Mouse (Mus musculus): ENCODE measurements at regions not wholly inside any gene's neighbourhood (a gene's known extent, or its start where the extent isn't known, plus 50 kb on each side); places are given as distances from the start of the nearest gene placed in this dataset.

DNA sequence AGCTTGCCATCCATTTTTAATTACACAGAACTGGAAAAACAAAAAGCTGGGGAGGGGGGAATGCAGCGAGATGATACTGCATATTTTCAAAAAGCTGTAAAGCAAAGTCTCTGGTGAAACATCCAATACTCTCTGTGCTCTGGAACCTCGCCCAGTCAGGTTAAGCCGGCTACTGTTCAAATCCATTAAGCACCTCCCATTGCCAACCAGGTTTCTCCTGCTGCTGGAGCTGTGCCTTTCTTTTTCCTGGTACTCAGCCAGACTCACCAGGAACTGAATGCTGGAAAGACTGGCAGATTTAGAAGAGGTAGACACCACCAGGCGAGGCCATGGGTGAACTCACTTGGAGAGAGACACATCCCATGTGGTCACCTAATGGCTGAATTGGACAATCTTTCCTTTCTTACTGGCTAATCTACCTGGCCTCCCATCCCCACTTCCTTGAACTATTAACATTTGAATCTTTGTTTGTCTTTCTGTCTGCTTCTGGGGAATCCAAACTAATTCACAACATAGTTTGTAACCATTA is 1250.8 kb upstream of the Jmjd1c start:
- Histone ChIP-seq H3K27me3 (replicated peaks; ENCODE audit: control insufficient read depth, insufficient read depth, low read length) (no peaks in the 10 kb centered on the region), H3K4me3 (ENCODE audit: low read depth, low read length) (no peak overlapping the region), H3K36me3 (ENCODE audit: control insufficient read depth, insufficient read depth, low read length) (no peaks in the 10 kb centered on the region), H3K9me3 (ENCODE audit: control insufficient read depth, low read length) (no peaks in the 10 kb centered on the region), H3K27ac (ENCODE audit: low read depth) (no peak overlapping the region), H3K9ac (ENCODE audit: low read length) (no peak overlapping the region), H3K4me2 (ENCODE audit: low read length) (no peak overlapping the region), H3K4me1 (replicated peaks; ENCODE audit: control insufficient read depth, insufficient read depth, low read length) (no peaks in the 10 kb centered on the region)
- 74% methylated on average over 4 of the region's 4 CpGs for WGBS
- no peak for DNase-seq (ENCODE audit: low spot score)
- ATAC-seq (replicated peaks; ENCODE audit: low FRiP score, low TSS enrichment, low read depth), result no peak

DNA sequence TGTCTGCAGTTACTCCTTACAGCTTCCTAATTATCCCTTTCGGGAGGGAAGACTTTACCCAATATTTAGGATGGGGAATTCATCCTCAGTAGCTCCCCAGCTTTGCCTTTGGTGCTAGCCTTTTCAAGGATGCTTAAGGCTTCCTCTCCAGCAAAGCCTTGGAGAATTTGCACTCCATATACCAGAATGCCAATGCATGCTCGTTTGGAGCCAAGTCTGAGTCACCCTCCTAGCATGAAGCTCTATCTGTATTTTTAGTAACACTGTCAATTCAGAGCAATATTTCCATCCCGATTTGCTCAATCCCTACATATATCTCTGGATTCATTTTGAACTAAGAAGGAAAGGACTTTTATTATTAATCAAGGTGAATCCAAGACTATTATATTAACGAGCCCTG is 1249.8 kb upstream of the Jmjd1c start:
- no peaks in the 10 kb centered on the region for H3K27me3 ChIP-seq (replicated peaks; ENCODE audit: control insufficient read depth, insufficient read depth, low read length)
- no peaks in the 10 kb centered on the region for H3K4me1 ChIP-seq (replicated peaks; ENCODE audit: control insufficient read depth, insufficient read depth, low read length)
- H3K36me3 ChIP-seq (ENCODE audit: control insufficient read depth, insufficient read depth, low read length), result no peaks in the 10 kb centered on the region
- H3K4me3 ChIP-seq (ENCODE audit: low read depth, low read length), result no peak overlapping the region
- no peaks in the 10 kb centered on the region for H3K9me3 ChIP-seq (ENCODE audit: control insufficient read depth, low read length)
- WGBS, result 82% methylated on average over 4 of the region's 4 CpGs
- no peak overlapping the region for H3K4me2 ChIP-seq (ENCODE audit: low read length)
- no peak overlapping the region for H3K9ac ChIP-seq (ENCODE audit: low read length)
- no peak for ATAC-seq (replicated peaks; ENCODE audit: low FRiP score, low TSS enrichment, low read depth)
- DNase-seq (ENCODE audit: low spot score), result no peak
- H3K27ac ChIP-seq (ENCODE audit: low read depth), result no peak overlapping the region

DNA sequence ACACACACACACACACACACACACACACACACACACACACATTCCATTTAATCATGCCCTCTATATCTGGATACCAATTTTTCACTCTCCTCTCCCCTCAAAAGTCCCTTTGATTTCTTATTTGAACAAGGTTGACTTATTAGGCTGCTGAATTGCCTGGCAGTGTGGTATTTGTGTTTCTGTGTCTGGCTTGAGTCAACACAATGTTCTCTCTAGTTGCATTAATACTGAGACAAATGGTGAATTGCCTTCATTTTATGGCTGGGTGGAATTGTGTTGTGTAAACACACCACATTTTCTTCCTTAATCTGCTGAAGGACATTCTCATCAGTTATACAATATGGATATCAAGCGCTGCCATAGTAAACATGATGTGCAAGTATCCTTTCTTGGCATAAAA is 1248.3 kb upstream of the Jmjd1c start:
- no peaks in the 10 kb centered on the region for H3K36me3 ChIP-seq (ENCODE audit: control insufficient read depth, insufficient read depth, low read length)
- no peak overlapping the region for H3K4me3 ChIP-seq (ENCODE audit: low read depth, low read length)
- H3K27ac ChIP-seq (ENCODE audit: low read depth), result no peak overlapping the region
- H3K27me3 ChIP-seq (replicated peaks; ENCODE audit: control insufficient read depth, insufficient read depth, low read length), result no peaks in the 10 kb centered on the region
- WGBS, result 50% methylated on average over 1 of the region's 1 CpGs
- no peak overlapping the region for H3K4me2 ChIP-seq (ENCODE audit: low read length)
- DNase-seq (ENCODE audit: low spot score) (no peak), ATAC-seq (replicated peaks; ENCODE audit: low FRiP score, low TSS enrichment, low read depth) (0 out of 2 replicates have a peak, but pooled peaks have one; percentile 53)
- H3K4me1 ChIP-seq (replicated peaks; ENCODE audit: control insufficient read depth, insufficient read depth, low read length), result no peaks in the 10 kb centered on the region
- no peaks in the 10 kb centered on the region for H3K9me3 ChIP-seq (ENCODE audit: control insufficient read depth, low read length)
- no peak overlapping the region for H3K9ac ChIP-seq (ENCODE audit: low read length)

DNA sequence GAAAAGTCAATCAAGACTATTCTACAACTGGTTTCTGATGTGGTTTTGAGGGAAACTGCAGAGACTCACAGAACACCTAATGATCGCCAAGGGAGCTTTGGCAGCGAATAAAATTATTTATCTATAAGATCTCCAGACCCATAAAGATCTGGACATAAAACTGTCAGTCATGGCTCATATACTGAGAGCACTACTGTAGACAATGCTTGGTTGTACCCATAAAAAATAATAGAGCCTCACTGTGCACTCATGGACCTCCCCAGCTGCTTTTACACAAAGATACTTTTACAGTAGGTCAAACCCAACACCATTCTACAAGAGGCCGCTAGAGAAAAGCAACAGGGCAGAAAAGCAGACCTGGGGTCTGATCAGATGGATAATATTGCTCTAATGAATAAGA is 1206.0 kb upstream of the Jmjd1c start:
- no peaks in the 10 kb centered on the region for H3K36me3 ChIP-seq (ENCODE audit: control insufficient read depth, insufficient read depth, low read length)
- H3K9me3 ChIP-seq (ENCODE audit: control insufficient read depth, low read length), result no peaks in the 10 kb centered on the region
- no peak for DNase-seq (ENCODE audit: low spot score)
- H3K9ac ChIP-seq (ENCODE audit: low read length), result no peak overlapping the region
- no peak for ATAC-seq (replicated peaks; ENCODE audit: low FRiP score, low TSS enrichment, low read depth)
- H3K4me2 ChIP-seq (ENCODE audit: low read length), result no peak overlapping the region
- WGBS, result 84% methylated on average over 3 of the region's 3 CpGs
- no peak overlapping the region for H3K4me3 ChIP-seq (ENCODE audit: low read depth, low read length)
- no peaks in the 10 kb centered on the region for H3K27me3 ChIP-seq (replicated peaks; ENCODE audit: control insufficient read depth, insufficient read depth, low read length)
- no peak overlapping the region for H3K27ac ChIP-seq (ENCODE audit: low read depth)
- H3K4me1 ChIP-seq (replicated peaks; ENCODE audit: control insufficient read depth, insufficient read depth, low read length), result no peaks in the 10 kb centered on the region

DNA sequence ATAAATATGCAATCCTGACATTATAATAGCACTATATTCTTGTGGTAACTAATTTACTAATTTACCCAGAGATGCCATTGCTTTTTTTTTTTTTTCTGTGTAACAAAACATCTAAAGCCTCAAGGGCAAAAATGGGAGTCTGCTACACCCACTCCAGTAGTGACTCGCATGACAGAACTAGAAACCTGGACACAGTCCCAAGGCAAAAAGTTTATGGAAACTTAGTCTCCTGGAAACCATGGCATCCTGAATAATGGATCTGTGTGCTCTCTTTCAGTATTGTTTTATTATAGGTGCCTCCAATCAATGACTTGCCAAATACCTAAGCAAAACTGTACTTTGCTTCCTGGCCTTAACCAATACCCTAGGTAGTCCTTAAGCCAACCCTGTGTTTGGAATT is 1188.4 kb upstream of the Jmjd1c start:
- no peaks in the 10 kb centered on the region for H3K27me3 ChIP-seq (replicated peaks; ENCODE audit: control insufficient read depth, insufficient read depth, low read length)
- WGBS, result 86% methylated on average over 1 of the region's 1 CpGs
- no peak overlapping the region for H3K9ac ChIP-seq (ENCODE audit: low read length)
- DNase-seq (ENCODE audit: low spot score) (no peak), ATAC-seq (replicated peaks; ENCODE audit: low FRiP score, low TSS enrichment, low read depth) (no peak)
- no peak overlapping the region for H3K4me3 ChIP-seq (ENCODE audit: low read depth, low read length)
- H3K27ac ChIP-seq (ENCODE audit: low read depth), result no peak overlapping the region
- no peaks in the 10 kb centered on the region for H3K9me3 ChIP-seq (ENCODE audit: control insufficient read depth, low read length)
- no peaks in the 10 kb centered on the region for H3K36me3 ChIP-seq (ENCODE audit: control insufficient read depth, insufficient read depth, low read length)
- no peak overlapping the region for H3K4me2 ChIP-seq (ENCODE audit: low read length)
- H3K4me1 ChIP-seq (replicated peaks; ENCODE audit: control insufficient read depth, insufficient read depth, low read length), result no peaks in the 10 kb centered on the region

DNA sequence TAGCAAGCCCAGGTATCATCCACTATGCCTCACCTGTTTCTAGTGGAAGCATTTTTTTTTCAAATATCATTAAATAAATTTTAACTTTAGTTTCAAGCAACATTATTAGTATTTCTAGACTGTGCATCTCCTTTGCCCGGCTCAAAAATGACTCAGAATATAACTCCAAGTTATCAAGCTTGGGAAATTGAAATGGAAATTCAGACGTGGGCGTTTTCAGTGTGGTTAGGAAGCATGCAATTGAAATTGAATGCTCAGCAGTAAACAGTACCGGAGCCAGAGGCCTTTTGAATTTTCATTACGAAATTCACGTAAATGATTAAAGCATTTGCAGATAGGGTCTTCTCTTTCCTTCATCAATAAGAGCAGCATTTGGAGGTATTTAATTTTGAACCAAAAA is 1183.4 kb upstream of the Jmjd1c start:
- Histone ChIP-seq H3K4me1 (replicated peaks; ENCODE audit: control insufficient read depth, insufficient read depth, low read length) (no peaks in the 10 kb centered on the region), H3K9me3 (ENCODE audit: control insufficient read depth, low read length) (no peaks in the 10 kb centered on the region), H3K4me2 (ENCODE audit: low read length) (no peak overlapping the region), H3K36me3 (ENCODE audit: control insufficient read depth, insufficient read depth, low read length) (no peaks in the 10 kb centered on the region), H3K27ac (ENCODE audit: low read depth) (no peak overlapping the region), H3K9ac (ENCODE audit: low read length) (no peak overlapping the region), H3K4me3 (ENCODE audit: low read depth, low read length) (no peak overlapping the region), H3K27me3 (replicated peaks; ENCODE audit: control insufficient read depth, insufficient read depth, low read length) (no peaks in the 10 kb centered on the region)
- ATAC-seq (replicated peaks; ENCODE audit: low FRiP score, low TSS enrichment, low read depth) (no peak), DNase-seq (ENCODE audit: low spot score) (no peak)
- 86% methylated on average over 6 of the region's 6 CpGs for WGBS

DNA sequence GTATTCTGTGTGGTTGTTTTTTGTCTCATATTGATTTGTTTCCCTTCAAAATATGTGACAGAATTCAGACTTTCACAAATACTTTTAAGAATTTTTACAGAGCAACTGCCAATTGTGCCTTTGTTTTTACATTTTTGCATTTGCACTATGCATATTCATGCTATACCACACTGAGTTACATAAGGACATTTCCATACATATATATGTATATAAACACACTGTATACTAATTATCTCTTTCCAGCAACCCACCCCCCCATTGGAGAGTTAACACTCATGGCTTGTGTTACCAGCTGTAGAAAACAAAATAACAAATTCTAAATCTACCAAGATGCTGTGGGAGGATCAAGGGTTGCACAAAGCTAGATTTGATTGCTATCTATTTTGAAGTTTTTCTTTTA is 1163.8 kb upstream of the Jmjd1c start:
- no peak for ATAC-seq (replicated peaks; ENCODE audit: low FRiP score, low TSS enrichment, low read depth)
- no peak overlapping the region for H3K9ac ChIP-seq (ENCODE audit: low read length)
- no peak overlapping the region for H3K27ac ChIP-seq (ENCODE audit: low read depth)
- no peaks in the 10 kb centered on the region for H3K36me3 ChIP-seq (ENCODE audit: control insufficient read depth, insufficient read depth, low read length)
- no peak overlapping the region for H3K4me2 ChIP-seq (ENCODE audit: low read length)
- no peaks in the 10 kb centered on the region for H3K9me3 ChIP-seq (ENCODE audit: control insufficient read depth, low read length)
- no peak overlapping the region for H3K4me3 ChIP-seq (ENCODE audit: low read depth, low read length)
- H3K27me3 ChIP-seq (replicated peaks; ENCODE audit: control insufficient read depth, insufficient read depth, low read length), result no peaks in the 10 kb centered on the region
- DNase-seq (ENCODE audit: low spot score), result no peak
- no peaks in the 10 kb centered on the region for H3K4me1 ChIP-seq (replicated peaks; ENCODE audit: control insufficient read depth, insufficient read depth, low read length)

DNA sequence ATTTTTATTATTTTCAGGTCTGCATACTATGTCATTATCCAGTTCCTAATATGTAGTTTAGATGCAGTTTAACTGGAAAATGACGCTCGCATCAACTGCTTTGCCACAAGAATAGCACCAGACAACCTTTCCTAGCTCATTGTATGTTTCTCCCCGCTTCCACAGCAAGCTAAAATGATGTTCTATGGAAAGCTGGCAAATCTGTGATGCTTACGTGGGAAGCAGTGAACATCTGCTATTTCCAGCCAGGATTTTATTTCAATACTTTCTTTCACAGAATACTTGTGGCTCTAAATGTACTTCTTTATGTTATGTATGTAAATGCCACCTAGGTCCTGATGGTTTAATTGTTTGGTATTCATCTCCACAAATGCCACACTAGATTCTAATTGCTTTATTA is 1147.3 kb upstream of the Jmjd1c start:
- H3K27ac ChIP-seq (ENCODE audit: low read depth), result no peak overlapping the region
- ATAC-seq (replicated peaks; ENCODE audit: low FRiP score, low TSS enrichment, low read depth) (no peak), DNase-seq (ENCODE audit: low spot score) (no peak)
- no peaks in the 10 kb centered on the region for H3K36me3 ChIP-seq (ENCODE audit: control insufficient read depth, insufficient read depth, low read length)
- no peaks in the 10 kb centered on the region for H3K27me3 ChIP-seq (replicated peaks; ENCODE audit: control insufficient read depth, insufficient read depth, low read length)
- H3K9ac ChIP-seq (ENCODE audit: low read length), result no peak overlapping the region
- no peak overlapping the region for H3K4me2 ChIP-seq (ENCODE audit: low read length)
- WGBS, result 84% methylated on average over 4 of the region's 4 CpGs
- no peak overlapping the region for H3K4me3 ChIP-seq (ENCODE audit: low read depth, low read length)
- H3K9me3 ChIP-seq (ENCODE audit: control insufficient read depth, low read length), result no peaks in the 10 kb centered on the region
- H3K4me1 ChIP-seq (replicated peaks; ENCODE audit: control insufficient read depth, insufficient read depth, low read length), result no peaks in the 10 kb centered on the region

DNA sequence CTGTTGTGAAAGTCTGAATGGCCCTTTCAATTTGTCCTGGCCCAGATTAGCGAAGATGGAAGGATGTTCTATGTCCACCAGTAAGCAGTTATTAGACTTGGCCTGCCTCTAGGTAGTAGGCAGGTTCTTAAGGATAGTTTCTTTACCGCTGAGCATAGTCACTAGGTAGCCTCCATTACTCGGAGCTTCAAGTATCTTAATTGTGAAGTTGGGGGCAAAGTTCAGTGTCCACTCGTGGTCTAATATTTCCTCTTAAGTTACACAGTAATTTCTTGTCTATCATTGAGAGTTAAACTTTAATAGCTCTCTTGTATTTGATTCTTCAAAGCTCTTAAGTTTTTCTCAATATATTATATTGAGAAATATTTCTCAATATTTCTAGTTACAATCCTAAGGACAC is 1133.5 kb upstream of the Jmjd1c start:
- no peaks in the 10 kb centered on the region for H3K36me3 ChIP-seq (ENCODE audit: control insufficient read depth, insufficient read depth, low read length)
- H3K27me3 ChIP-seq (replicated peaks; ENCODE audit: control insufficient read depth, insufficient read depth, low read length), result no peaks in the 10 kb centered on the region
- ATAC-seq (replicated peaks; ENCODE audit: low FRiP score, low TSS enrichment, low read depth), result no peak
- no peak for DNase-seq (ENCODE audit: low spot score)
- H3K9ac ChIP-seq (ENCODE audit: low read length), result no peak overlapping the region
- no peaks in the 10 kb centered on the region for H3K4me1 ChIP-seq (replicated peaks; ENCODE audit: control insufficient read depth, insufficient read depth, low read length)
- no peaks in the 10 kb centered on the region for H3K9me3 ChIP-seq (ENCODE audit: control insufficient read depth, low read length)
- no peak overlapping the region for H3K4me3 ChIP-seq (ENCODE audit: low read depth, low read length)
- H3K27ac ChIP-seq (ENCODE audit: low read depth), result no peak overlapping the region
- WGBS, result 59% methylated on average over 4 of the region's 4 CpGs
- no peak overlapping the region for H3K4me2 ChIP-seq (ENCODE audit: low read length)

Data from intestine, embryonic 14.5 days (tissue).